ENCODE assay signal across 26 mouse cellular contexts in the genomic region with DNA sequence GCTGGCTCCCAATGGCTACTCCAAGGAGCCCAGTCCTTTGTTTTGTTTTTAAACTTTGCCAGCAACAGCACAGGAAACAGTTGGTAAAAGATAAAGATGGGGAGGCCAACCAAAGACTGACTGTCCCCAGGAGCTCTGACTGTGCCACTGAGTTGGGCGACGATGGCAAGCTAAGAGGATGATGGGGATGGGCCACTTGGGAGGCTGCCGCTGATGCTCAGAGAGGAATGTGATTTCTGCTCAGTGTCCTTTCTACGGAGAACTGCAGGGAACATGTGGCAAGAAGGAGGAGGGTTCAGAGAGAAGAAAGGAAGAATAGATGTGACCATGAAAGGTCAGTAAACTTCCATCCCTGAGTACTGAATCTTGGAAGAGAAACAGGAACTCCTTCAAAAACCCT. TPM values are rescaled to one million over a fixed set of nuclear protein-coding genes. Genes with fewer than 3 reads are reported as not detected.
"Had no signal": no experiment of that assay in that cellular context is flagged by ENCODE, and none has a peak within 500 bp of the region (broad histone marks: within the 10 kb centered on the region; RNA-seq: fewer than 3 reads in every experiment).

No protein-coding gene starts in this region.

- H3K27ac ChIP-seq: midbrain, embryonic 10.5 days; midbrain, embryonic 12.5 days; neural tube, embryonic 13.5 days; neural tube, embryonic 15.5 days had no signal

- ATAC-seq: midbrain, embryonic 16.5 days had no signal

- H3K4me1 ChIP-seq: midbrain, embryonic 10.5 days; midbrain, embryonic 12.5 days; neural tube, embryonic 13.5 days; neural tube, embryonic 15.5 days had no signal

- H3K4me2 ChIP-seq: lung, embryonic 14.5 days; midbrain, embryonic 12.5 days; neural tube, embryonic 13.5 days; neural tube, embryonic 15.5 days had no signal

- H3K27me3 ChIP-seq: neural tube, embryonic 13.5 days; neural tube, embryonic 15.5 days had no signal

- DNase-seq: lung, adult 18-20 months; lung, embryonic 14.5 days; lung, postnatal 10 days; lung, postnatal 4 days; midbrain, embryonic 14.5 days; retina, postnatal 1 day; right cerebral cortex, adult 18-20 months; right cerebral cortex, postnatal 25 days; right cerebral cortex, postnatal 4 days; spleen, adult 18-20 months; thymus, adult 18-20 months; thymus, postnatal 14 days; thymus, postnatal 36 days had no signal

- H3K9me3 ChIP-seq: midbrain, embryonic 10.5 days; midbrain, embryonic 12.5 days; neural tube, embryonic 13.5 days; neural tube, embryonic 15.5 days had no signal

- H3K4me3 ChIP-seq: midbrain, embryonic 10.5 days; midbrain, embryonic 12.5 days; myocyte; neural tube, embryonic 13.5 days; neural tube, embryonic 15.5 days had no signal

- H3K36me3 ChIP-seq: midbrain, embryonic 10.5 days; midbrain, embryonic 12.5 days; neural tube, embryonic 13.5 days; neural tube, embryonic 15.5 days had no signal

- H3K9ac ChIP-seq: lung, embryonic 14.5 days; midbrain, embryonic 12.5 days; neural tube, embryonic 13.5 days; neural tube, embryonic 15.5 days had no signal

RNA-seq across cellular contexts. Expression of gene Tmem247, which starts 22.0 kb away (rescaled TPM):
- polyA plus RNA-seq: liver, embryonic 16.5 days; lung, embryonic 14.5 days; lung, embryonic 16.5 days; midbrain, embryonic 10.5 days; midbrain, embryonic 12.5 days; midbrain, embryonic 14.5 days; midbrain, embryonic 16.5 days; myocyte; neural tube, embryonic 11.5 days; neural tube, embryonic 13.5 days; neural tube, embryonic 15.5 days; small intestine, adult 2 months; stomach, embryonic 14.5 days; stomach, embryonic 16.5 days; thymus, postnatal 0 days had no signal

RNA-seq across cellular contexts. Expression of gene Atp6v1e2, which starts 52.5 kb away (rescaled TPM):
- polyA plus RNA-seq: liver, embryonic 16.5 days; lung, embryonic 14.5 days; lung, embryonic 16.5 days; midbrain, embryonic 10.5 days; midbrain, embryonic 14.5 days; midbrain, embryonic 16.5 days; myocyte; neural tube, embryonic 11.5 days; neural tube, embryonic 13.5 days; neural tube, embryonic 15.5 days; small intestine, adult 2 months; stomach, embryonic 14.5 days; thymus, postnatal 0 days had no signal
